Mouse (Mus musculus) midbrain, embryonic 12.5 days (tissue): ENCODE measurements around the gene Appbp2. TPM values are rescaled to one million over a fixed set of nuclear protein-coding genes. Genes with fewer than 3 reads are reported as not detected.

ENCODE experiments used
- ATAC-seq: fragments of 200-750 bp; cut with Nextera tagmentation; 2 replicates; pipeline ENCODE4 v1.8.0; 2017; ENCODE audit warnings: low read depth, moderate TSS enrichment, moderate library complexity; ENCODE audit not compliant: low FRiP score
- H3K27ac ChIP-seq: fragments of 300-500 bp; sonication (generic); replicated peaks from 2 replicates; pipeline ENCODE4 v1.5.1; 2016; ENCODE audit warnings: mild to moderate bottlenecking
- H3K27me3 ChIP-seq: fragments of 300-500 bp; sonication (generic); 2 replicates; pipeline ENCODE4 v1.6.1; 2016; ENCODE audit warnings: mild to moderate bottlenecking
- H3K36me3 ChIP-seq: fragments of 300-500 bp; sonication (generic); 2 replicates; pipeline ENCODE4 v1.6.1; 2016
- H3K4me1 ChIP-seq: fragments of 300-500 bp; sonication (generic); 2 replicates; pipeline ENCODE4 v1.6.1; 2016
- H3K4me2 ChIP-seq: fragments of 300-500 bp; sonication (generic); replicated peaks from 2 replicates; pipeline ENCODE4 v1.6.1; 2016; ENCODE audit warnings: mild to moderate bottlenecking, moderate library complexity
- H3K4me3 ChIP-seq: fragments of 300-500 bp; sonication (generic); 2 replicates; pipeline ENCODE4 v1.5.1; 2016; ENCODE audit warnings: mild to moderate bottlenecking
- H3K9ac ChIP-seq: fragments of 300-500 bp; sonication (generic); replicated peaks from 2 replicates; pipeline ENCODE4 v1.6.1; 2016; ENCODE audit warnings: mild to moderate bottlenecking, moderate library complexity
- H3K9me3 ChIP-seq: fragments of 300-500 bp; sonication (generic); 2 replicates; pipeline ENCODE4 v1.6.1; 2016; ENCODE audit warnings: mild to moderate bottlenecking
- WGBS: fragments of 180-500 bp; shearing (Covaris S2); methylation state at CpG from one replicate; pipeline ENCODE4 v1.1.7; 2016; 5-methylcytosine and 5-hydroxymethylcytosine counted together
- polyA plus RNA-seq: library from polyadenylated mRNA; unstranded; fragments of >200 nt; fragmentation: Nextera tagmentation; extraction: Ambion mirVana; gene quantifications from 2 replicates; pipeline ENCODE4 v1.2.1, GENCODE M21; 2016

Appbp2 gene
- polyA plus RNA-seq, 1 experiment from 2014 or later = 55.8 TPM

GRCm38 (mm10) chr11:85219014-85219413 is 15.9 kb downstream of the Appbp2 start:
- H3K36me3 ChIP-seq = peaks cover 20% of the 10 kb centered on the region
- H3K9ac ChIP-seq = no peak overlapping the region
- H3K27ac ChIP-seq = no peak overlapping the region
- H3K9me3 ChIP-seq = no peaks in the 10 kb centered on the region
- no peaks in the 10 kb centered on the region for H3K27me3 ChIP-seq
- no peak overlapping the region for H3K4me3 ChIP-seq
- H3K4me1 ChIP-seq = no peaks in the 10 kb centered on the region
- no peak overlapping the region for H3K4me2 ChIP-seq
- 89% methylated on average over 3 of the region's 3 CpGs for WGBS
- no peak for ATAC-seq

DNA sequence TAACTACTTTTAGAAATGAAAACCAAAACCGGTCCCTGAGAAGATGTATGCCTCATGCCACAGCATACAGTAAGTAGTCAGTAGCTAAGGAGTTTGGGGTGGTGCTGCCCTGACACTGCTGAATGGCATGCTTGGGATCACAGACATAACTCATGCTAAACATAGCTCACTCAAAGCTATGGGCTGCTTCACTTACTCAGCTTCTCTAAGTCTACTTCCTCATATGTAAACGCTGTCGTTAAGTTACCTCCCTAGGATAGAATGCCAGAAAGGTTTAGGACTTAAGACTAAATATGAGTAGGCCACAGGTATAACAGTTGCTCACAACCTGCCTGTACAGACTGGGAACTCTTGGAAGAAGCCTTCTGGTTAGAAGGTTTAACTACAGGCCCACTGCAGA is 20.3 kb downstream of the Appbp2 start:
- Histone ChIP-seq H3K27me3 (no peaks in the 10 kb centered on the region), H3K4me2 (no peak overlapping the region), H3K9me3 (no peaks in the 10 kb centered on the region), H3K9ac (no peak overlapping the region), H3K4me1 (no peaks in the 10 kb centered on the region), H3K4me3 (no peak overlapping the region), H3K27ac (no peak overlapping the region), H3K36me3 (peaks cover 58% of the 10 kb centered on the region)
- no peak for ATAC-seq
- WGBS = 93% methylated on average over 3 of the region's 3 CpGs

- no peak overlapping the region for H3K27ac ChIP-seq
- H3K9ac ChIP-seq = no peak overlapping the region
- 94% methylated on average over 2 of the region's 2 CpGs for WGBS
Measured at GRCm38 (mm10) chr11:85213215-85213614, 21.7 kb downstream of the Appbp2 start.

GRCm38 (mm10) chr11:85211151-85211550 is 23.8 kb downstream of the Appbp2 start:
- WGBS = 97% methylated on average over 2 of the region's 2 CpGs
- Histone ChIP-seq H3K4me1 (no peaks in the 10 kb centered on the region), H3K9me3 (no peaks in the 10 kb centered on the region), H3K4me2 (no peak overlapping the region), H3K4me3 (no peak overlapping the region), H3K36me3 (peaks cover 82% of the 10 kb centered on the region), H3K27me3 (no peaks in the 10 kb centered on the region), H3K27ac (no peak overlapping the region), H3K9ac (no peak overlapping the region)
- no peak for ATAC-seq

More at GRCm38 (mm10) chr11:85213215-85213614, 21.7 kb downstream of the Appbp2 start:
- Histone ChIP-seq H3K27me3 (no peaks in the 10 kb centered on the region), H3K4me1 (no peaks in the 10 kb centered on the region), H3K4me2 (no peak overlapping the region), H3K4me3 (no peak overlapping the region), H3K9me3 (no peaks in the 10 kb centered on the region), H3K36me3 (peaks cover 67% of the 10 kb centered on the region)
- no peak for ATAC-seq

DNA sequence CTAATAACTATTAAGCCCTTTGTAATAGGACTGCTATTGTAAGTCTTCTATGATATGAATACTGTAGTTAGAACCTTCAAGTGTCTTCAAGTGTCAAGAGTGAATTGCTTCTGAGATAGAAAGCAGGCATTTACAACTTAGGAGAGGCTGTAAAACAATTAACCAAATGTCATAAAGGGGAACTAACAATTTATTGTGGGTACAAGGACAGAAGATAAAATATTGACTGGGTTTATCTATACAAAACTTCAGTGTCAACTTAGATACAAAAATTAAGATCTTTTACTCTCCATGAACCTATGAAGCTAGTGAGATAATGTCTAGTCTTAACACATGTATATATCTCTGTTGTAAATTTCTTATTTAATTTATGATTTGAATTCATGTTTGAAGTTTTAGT is 28.7 kb downstream of the Appbp2 start:
- ATAC-seq = no peak
- Histone ChIP-seq H3K9ac (no peak overlapping the region), H3K9me3 (no peaks in the 10 kb centered on the region), H3K27me3 (no peaks in the 10 kb centered on the region), H3K4me1 (no peaks in the 10 kb centered on the region), H3K4me3 (no peak overlapping the region), H3K27ac (no peak overlapping the region), H3K36me3 (peaks cover 71% of the 10 kb centered on the region), H3K4me2 (no peak overlapping the region)

DNA sequence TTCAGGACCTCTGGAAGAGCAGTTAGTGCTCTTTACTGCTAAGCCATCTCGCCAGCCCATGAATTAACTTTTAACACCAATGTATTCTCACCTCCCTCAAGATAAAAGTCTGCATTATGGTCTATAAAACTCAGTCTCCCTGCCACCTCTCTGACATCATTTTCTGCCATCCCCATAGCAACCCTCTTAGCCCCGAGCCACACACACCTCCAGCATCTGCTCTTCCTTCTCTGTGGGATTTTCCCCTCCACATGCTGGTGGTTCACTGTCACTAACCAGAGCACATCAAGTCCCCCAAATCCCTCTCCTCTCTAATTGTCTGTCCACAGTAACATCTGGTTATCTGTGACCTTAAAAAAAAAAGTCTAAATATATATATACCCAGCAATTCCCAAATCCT is 36.0 kb downstream of the Appbp2 start:
- WGBS = 85% methylated on average over 2 of the region's 2 CpGs
- Histone ChIP-seq H3K9ac (no peak overlapping the region), H3K27ac (no peak overlapping the region), H3K4me2 (no peak overlapping the region), H3K9me3 (no peaks in the 10 kb centered on the region), H3K27me3 (no peaks in the 10 kb centered on the region), H3K4me3 (no peak overlapping the region), H3K36me3 (peaks cover 87% of the 10 kb centered on the region), H3K4me1 (no peaks in the 10 kb centered on the region)
- no peak for ATAC-seq

GRCm38 (mm10) chr11:85196046-85196445 is 38.9 kb downstream of the Appbp2 start:
- H3K9me3 ChIP-seq = no peaks in the 10 kb centered on the region
- H3K36me3 ChIP-seq = peaks cover 86% of the 10 kb centered on the region
- H3K9ac ChIP-seq = no peak overlapping the region
- no peaks in the 10 kb centered on the region for H3K4me1 ChIP-seq
- WGBS = 93% methylated on average over 9 of the region's 9 CpGs
- H3K4me2 ChIP-seq = no peak overlapping the region
- ATAC-seq = no peak
- no peak overlapping the region for H3K4me3 ChIP-seq
- no peaks in the 10 kb centered on the region for H3K27me3 ChIP-seq
- H3K27ac ChIP-seq = no peak overlapping the region

- H3K4me2 ChIP-seq = no peak overlapping the region
- H3K4me3 ChIP-seq = no peak overlapping the region
- H3K9ac ChIP-seq = no peak overlapping the region
- no peaks in the 10 kb centered on the region for H3K4me1 ChIP-seq
- H3K36me3 ChIP-seq = peaks cover 86% of the 10 kb centered on the region
- no peak overlapping the region for H3K27ac ChIP-seq
- H3K27me3 ChIP-seq = no peaks in the 10 kb centered on the region
- 94% methylated on average over 11 of the region's 11 CpGs for WGBS
- no peak for ATAC-seq
- H3K9me3 ChIP-seq = no peaks in the 10 kb centered on the region
Measured at GRCm38 (mm10) chr11:85194206-85194605, 40.7 kb downstream of the Appbp2 start.

- no peaks in the 10 kb centered on the region for H3K4me1 ChIP-seq
- no peak overlapping the region for H3K4me2 ChIP-seq
- no peak overlapping the region for H3K9ac ChIP-seq
- ATAC-seq = no peak
- H3K36me3 ChIP-seq = peaks cover 65% of the 10 kb centered on the region
- no peak overlapping the region for H3K4me3 ChIP-seq
- H3K9me3 ChIP-seq = no peaks in the 10 kb centered on the region
- H3K27me3 ChIP-seq = no peaks in the 10 kb centered on the region
- WGBS = 93% methylated on average over 12 of the region's 12 CpGs
- no peak overlapping the region for H3K27ac ChIP-seq
Measured at GRCm38 (mm10) chr11:85190741-85191140, 44.2 kb downstream of the Appbp2 start.

- Histone ChIP-seq H3K4me2 (no peak overlapping the region), H3K36me3 (peaks cover 48% of the 10 kb centered on the region), H3K4me3 (no peak overlapping the region), H3K4me1 (no peaks in the 10 kb centered on the region), H3K27ac (no peak overlapping the region), H3K27me3 (no peaks in the 10 kb centered on the region), H3K9me3 (no peaks in the 10 kb centered on the region), H3K9ac (no peak overlapping the region)
- WGBS = 95% methylated on average over 4 of the region's 4 CpGs
- no peak for ATAC-seq
Measured at GRCm38 (mm10) chr11:85189110-85189509, 45.8 kb downstream of the Appbp2 start.

DNA sequence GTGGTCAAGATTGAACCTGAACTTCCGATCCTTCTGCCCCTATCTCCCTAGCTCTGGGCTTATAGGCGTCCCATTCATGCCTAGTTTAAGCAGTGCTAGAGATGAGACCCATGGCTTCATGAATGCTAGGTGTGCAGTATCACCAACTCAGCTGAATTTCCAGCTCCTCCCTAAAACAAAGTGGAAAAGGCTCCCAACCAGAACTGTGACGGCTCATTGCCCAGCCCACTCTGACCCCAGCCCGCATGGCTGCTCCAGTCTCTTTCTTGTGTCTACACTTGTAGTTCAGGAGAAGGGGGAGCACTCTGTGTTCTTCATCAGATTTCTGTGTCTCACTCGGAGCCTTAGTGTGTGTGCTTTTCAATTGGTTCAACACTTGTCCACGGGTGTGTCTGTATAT is 50.1 kb downstream of the Appbp2 start:
- WGBS = 86% methylated on average over 6 of the region's 6 CpGs

DNA sequence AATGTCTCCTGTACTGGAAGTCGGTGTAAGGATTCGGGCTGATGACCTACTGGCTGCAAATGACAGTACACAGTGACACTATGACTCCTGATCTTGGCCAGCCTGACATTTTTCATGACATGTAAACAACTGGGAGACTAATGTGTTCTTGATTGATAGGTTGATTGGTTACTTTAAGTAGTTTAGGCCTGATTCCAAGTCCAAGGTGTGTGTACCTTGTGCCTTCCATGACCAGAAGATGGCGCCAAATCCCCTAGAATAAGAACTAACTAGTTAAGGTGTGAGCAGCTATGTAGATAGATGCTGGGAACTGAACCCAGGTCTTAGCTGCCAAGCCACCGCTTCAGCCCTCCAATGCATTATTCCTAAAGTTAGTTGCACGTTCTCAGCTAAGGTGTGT is 50.8 kb downstream of the Appbp2 start:
- ATAC-seq = no peak
- WGBS = 68% methylated on average over 5 of the region's 5 CpGs
- H3K4me2 ChIP-seq = no peak overlapping the region
- no peaks in the 10 kb centered on the region for H3K9me3 ChIP-seq
- no peaks in the 10 kb centered on the region for H3K27me3 ChIP-seq
- no peak overlapping the region for H3K27ac ChIP-seq
- no peak overlapping the region for H3K4me3 ChIP-seq
- H3K36me3 ChIP-seq = peaks cover 8% of the 10 kb centered on the region; the same call in 1 of the 2 replicates
- H3K4me1 ChIP-seq = peaks cover 5% of the 10 kb centered on the region; the same call in 1 of the 2 replicates
- no peak overlapping the region for H3K9ac ChIP-seq

More for the DNA sequence above, 50.1 kb downstream of the Appbp2 start:
- H3K4me2 ChIP-seq = no peak overlapping the region
- H3K27ac ChIP-seq = no peak overlapping the region
- peaks cover 5% of the 10 kb centered on the region; the same call in 1 of the 2 replicates for H3K4me1 ChIP-seq
- H3K4me3 ChIP-seq = no peak overlapping the region
- H3K36me3 ChIP-seq = peaks cover 14% of the 10 kb centered on the region; the same call in 1 of the 2 replicates
- ATAC-seq = no peak
- no peaks in the 10 kb centered on the region for H3K9me3 ChIP-seq
- no peak overlapping the region for H3K9ac ChIP-seq
- H3K27me3 ChIP-seq = no peaks in the 10 kb centered on the region

GRCm38 (mm10) chr11:85183284-85183779 is 51.6 kb downstream of the Appbp2 start:
- Histone ChIP-seq H3K4me1 (peaks cover 5% of the 10 kb centered on the region; the same call in 1 of the 2 replicates), H3K9me3 (no peaks in the 10 kb centered on the region), H3K4me2 (peak overlapping the region; percentile 57), H3K4me3 (peak overlapping the region; percentile 39), H3K36me3 (peaks cover 3% of the 10 kb centered on the region; the same call in 1 of the 2 replicates), H3K27me3 (no peaks in the 10 kb centered on the region), H3K27ac (0 out of 2 replicates have a peak overlapping the region, but pooled peaks have one; percentile 46), H3K9ac (peak overlapping the region; percentile 46)
- 32% methylated on average over 13 of the region's 13 CpGs for WGBS
- 0 out of 2 replicates have a peak, but pooled peaks have one; percentile 23 for ATAC-seq
